Mouse (Mus musculus): ENCODE results near the gene Tctn3.

GRCm38 (mm10) chr19:40628950-40629349 lies 16.9 kb upstream of the Tctn3 start:
- no peak for TF ChIP-seq CTCF (IDR thresholded peaks at IDR 0.05; ENCODE audit: borderline replicate concordance, insufficient read depth, low read depth, low read length)
- TF ChIP-seq POLR2A (IDR thresholded peaks at IDR 0.05; ENCODE audit: borderline replicate concordance, insufficient read depth, low read length): no peak

Data from cerebellum, adult 2 months (tissue).